Mouse (Mus musculus) mouse trophoblast stem cell (cell line): ENCODE measurements around the gene Ywhae.

Experiments
- in situ Hi-C, 2 experiments: fragments of 300-500 bp; cut with MseI, MboI; formaldehyde crosslinking; loops; 2 replicates in 1 of 2; 3 replicates in 1 of 2; pipeline ENCODE4 v1.15.1; 2025

Gene Ywhae

DNA sequence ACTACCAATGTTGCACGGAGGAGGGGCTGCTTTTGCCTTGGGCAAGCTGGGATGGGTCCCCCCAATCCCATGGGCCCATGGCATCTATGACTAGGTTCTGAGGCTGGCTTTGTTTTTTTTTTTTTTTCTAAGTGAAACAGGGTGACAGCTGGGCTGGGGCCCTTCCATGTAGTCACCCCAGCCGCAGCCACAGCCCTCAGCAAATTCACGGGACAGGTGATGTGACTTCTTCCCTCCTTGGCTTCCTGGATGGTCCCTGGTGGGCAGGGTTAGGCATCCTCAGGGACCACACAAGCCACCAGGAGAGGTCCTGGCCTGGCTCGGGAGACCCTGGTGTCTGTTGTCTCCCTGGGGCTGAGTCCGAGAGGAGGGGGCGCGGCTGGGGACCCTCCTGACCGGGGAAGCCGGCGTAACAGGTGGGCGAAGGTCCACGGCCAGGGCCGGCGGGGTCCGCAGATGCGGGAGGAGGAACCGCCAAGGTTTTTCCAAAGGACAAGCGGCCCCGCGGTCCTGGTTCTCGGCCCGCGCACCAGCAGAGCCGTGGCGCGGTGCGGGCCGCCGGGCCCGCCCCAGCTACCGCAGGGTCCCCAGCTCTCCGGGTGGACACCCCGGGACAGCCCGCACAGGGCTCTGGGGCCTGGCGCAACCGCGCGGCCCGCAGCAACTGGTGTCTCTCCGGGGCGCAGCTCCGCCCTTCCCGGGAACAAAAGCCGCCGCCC lies 62.1 kb downstream of the Ywhae start:
- in situ Hi-C loops: no loop called here

DNA sequence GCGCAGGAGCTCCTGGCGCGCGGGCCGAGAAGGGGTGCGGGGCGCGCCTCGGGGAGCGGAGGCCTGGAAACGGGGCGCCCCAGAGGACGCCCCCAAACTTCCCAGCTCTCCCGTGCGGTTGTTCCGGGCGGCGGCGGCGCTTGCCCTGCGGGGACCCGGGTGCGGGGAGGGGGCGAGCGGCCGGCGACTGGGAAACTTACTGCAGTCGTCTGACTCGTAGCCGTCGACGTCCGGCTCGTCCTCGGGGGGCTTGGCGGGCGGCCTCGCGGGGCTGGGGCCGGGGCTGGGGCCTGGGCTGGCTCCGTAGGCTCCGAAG lies 62.6 kb downstream of the Ywhae start:
- in situ Hi-C loops: no loop called here

DNA sequence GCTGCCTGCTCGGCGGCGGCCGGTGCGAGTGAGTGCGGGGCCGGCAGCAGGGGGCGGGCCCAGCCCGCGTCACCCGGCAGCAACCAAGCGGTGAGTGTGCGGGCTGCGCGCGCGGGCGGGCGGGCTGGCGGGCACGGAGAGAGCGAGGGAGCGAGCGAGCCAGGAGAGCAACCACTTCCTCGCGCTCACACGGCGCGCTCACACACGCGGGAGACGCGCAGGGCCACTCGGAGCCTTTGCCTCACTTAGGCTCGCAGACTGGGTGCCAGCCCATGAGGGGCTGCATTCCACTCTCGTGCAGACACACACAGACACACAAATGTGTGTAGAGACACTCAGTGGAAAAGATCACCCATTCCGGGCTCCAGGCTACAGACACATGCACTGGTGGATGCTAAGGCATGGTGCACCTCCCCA lies 63.4 kb downstream of the Ywhae start, which contains the start of gene Doc2b:
Gene Doc2b, minus strand, starts transcription at position 21 of the 417 bp plus-strand sequence.
- in situ Hi-C loops: no loop called here

DNA sequence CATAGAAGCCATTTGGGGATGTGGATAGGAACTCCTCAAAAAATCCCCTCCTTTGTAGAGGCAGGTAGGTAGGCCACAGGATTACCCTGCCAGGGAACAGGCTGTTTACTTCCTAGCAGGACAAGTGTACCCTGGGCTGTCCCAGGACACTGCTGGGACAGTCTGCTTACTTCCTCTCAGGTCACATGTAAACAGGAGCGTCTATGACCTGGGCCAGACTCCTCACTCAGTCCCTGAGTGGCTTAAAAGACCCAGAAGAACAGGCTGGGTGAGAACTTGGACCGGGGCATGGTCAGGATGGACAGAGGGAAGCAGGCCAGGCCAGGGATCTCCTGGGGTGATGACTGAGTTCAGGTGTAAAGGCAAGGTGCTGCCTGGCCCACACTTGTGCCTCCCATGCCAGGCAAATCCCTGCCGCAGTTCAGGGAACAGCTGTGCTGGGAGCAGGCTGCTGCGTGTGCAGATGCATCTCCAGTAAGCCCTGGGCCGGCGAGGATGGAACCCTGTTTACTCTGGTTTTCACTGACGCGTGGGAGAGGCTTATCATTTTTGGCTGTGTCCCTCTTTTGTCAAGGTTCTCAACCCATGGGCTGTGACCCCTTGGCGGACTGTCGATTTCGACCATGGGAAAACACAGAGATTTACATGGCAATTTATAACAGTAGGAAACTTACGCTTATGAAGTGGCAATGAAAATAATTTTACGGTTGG lies 64.0 kb downstream of the Ywhae start:
- in situ Hi-C loops: no loop called here

DNA sequence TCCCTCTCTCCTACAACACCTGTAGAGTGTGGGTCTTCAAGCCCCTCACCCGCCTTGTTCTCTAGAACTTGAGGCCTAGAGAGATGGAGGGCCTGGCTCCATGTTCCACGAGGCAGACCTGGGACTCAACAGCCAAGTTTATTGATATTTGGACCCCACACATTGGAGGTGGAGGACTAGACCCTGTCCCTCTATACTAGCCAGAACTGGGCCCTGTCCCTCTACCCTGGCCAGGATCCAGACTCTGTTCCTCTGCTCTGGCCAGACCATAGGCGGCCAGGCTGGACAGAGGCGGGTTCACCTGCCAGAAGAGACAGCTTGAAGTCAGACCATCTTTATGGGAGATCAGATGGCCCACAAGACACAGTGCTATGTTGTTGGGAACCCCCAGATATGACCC lies 68.7 kb downstream of the Ywhae start:
- in situ Hi-C loops: no loop called here

DNA sequence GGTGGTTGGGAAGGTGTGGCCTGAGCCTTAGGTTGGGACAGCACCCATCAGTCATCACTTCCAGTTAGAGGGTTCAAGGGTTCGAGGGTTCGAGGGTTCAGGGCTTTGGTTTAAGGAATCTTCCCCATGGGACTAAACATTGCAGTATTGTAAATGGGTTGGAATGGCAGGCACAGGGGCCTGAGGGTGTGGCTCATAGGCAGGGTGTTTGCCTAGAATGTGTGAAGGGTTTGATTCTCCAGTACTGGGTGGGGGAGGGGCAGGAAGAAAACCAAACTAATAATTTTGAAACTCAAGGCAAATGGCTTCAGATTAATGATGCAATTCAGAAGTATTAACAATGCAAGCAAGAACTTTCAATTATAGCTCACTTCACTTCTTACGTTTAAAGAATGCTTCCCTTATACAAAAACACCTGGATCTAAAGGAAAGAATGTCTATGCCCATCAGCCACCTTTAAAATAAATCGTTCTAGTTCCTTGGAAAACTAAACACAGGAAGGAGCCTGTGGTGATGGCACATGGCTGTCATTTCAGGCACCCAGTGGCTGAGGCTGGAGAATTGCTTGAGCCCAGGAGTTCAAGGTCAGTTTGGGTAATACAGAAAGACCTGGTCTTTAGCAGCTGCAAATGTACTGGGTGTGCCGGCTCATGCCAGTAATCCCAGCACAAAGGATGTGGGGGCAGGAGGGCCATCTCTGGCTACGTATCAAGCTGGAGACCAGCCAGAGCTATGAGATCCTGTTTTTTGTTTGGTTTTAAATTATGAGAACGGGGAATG lies 69.3 kb downstream of the Ywhae start:
- in situ Hi-C loops: no loop called here

DNA sequence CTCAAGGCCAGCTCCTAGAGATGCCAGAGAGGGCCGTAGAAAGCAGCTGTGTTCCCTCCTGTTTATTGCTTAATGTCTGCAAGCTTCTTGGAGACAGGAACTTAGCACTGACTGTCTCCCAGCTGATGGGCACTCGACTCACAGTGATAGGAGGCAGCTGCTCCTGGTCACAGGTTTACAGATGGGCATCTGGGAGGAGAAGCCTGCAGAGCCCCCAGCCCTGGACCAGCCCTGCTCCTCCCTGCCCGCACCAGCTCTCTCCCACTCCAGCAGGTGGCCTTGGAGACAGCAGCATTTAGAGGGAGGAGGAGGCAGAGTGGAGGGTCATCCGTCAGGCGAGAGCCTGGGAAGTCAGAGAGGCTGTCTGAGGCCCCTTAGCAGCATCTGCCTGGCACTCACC lies 74.8 kb downstream of the Ywhae start:
- in situ Hi-C loops: no loop called here

DNA sequence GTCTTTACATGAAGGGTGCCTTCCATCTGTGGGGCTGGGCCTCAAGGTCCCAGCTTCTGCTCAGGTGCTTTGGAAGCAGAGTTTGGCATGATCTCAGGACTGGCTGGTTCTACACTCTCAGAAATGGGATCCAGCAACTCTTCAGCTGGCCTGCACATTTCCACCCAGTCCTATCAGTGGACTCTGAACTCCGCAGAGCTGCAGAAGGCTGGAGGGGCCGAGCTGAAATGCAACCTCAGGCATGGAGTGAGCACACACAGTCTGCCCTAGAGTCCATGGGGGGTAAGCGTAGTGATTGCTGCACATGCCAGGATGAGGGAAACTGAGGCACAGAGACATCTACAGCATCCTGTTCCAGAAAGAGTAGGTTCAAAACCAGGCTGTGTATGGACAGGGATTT lies 77.9 kb downstream of the Ywhae start:
- in situ Hi-C loops: no loop called here

DNA sequence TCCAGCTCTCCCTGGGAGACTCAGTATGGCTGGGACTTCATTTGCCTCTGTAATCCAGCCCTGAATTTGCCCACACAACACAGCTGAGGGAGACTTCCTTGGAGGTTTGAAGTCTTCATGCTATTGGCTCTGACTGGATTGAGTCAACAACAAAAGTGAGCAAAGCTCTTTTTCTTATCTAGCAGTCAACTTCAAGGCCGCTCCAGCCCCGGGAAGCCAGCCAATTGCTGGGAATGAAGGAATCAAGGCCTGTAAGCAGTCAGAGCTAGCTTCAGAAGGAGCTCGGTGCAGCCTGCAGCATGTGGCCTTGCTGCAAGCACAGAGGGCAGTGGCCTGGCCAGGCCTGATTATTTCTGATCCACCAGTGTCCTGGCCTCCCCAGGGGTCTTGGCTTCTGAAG lies 79.2 kb downstream of the Ywhae start:
- in situ Hi-C loops: no loop called here

DNA sequence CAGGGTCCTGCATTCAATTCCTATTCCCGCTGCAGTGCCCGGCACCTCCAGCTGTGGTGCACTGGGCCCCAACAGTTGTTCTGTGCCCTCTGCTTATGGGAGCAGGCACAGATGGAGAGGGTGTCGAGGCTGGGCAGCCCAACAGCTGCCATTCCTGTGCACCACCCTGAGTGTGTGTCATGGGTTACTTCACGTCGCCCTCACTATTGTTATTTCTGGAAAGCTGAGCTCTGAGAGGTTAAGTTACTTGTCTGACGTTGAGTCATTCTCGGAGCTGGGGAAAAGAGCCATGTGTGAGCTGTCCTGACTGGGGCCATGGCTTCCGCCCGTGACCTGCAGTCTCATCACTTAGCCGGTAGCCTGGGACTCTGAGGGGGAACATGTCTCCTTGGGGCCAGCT lies 80.4 kb downstream of the Ywhae start:
- in situ Hi-C loops: no loop called here
